Mouse (Mus musculus): ENCODE data around the gene Myo1h. TPM values are rescaled to one million over a fixed set of nuclear protein-coding genes. Genes with fewer than 3 reads are reported as not detected.

The Myo1h gene
- polyA plus RNA-seq, 1 experiment from 2014 or later: 1.1 TPM

GRCm38 (mm10) chr5:114370371-114370776 lies 81.4 kb downstream of the Myo1h start:
- 75% methylated on average over 9 of the region's 9 CpGs for WGBS
- no peak overlapping the region for H3K9ac ChIP-seq
- no peaks in the 10 kb centered on the region for H3K9me3 ChIP-seq
- no peaks in the 10 kb centered on the region for H3K27me3 ChIP-seq (replicated peaks)
- no peak overlapping the region for H3K4me2 ChIP-seq
- no peak for ATAC-seq (replicated peaks)
- H3K4me3 ChIP-seq: no peak overlapping the region
- H3K27ac ChIP-seq: peak overlapping the region; percentile 54; the same call in 1 of the 2 replicates
- H3K36me3 ChIP-seq (replicated peaks): peaks cover 52% of the 10 kb centered on the region
- H3K4me1 ChIP-seq: peaks cover 15% of the 10 kb centered on the region

GRCm38 (mm10) chr5:114371331-114371730 lies 82.4 kb downstream of the Myo1h start:
- WGBS: 89% methylated on average over 3 of the region's 3 CpGs
- H3K27me3 ChIP-seq (replicated peaks): no peaks in the 10 kb centered on the region
- no peak overlapping the region for H3K4me2 ChIP-seq
- H3K36me3 ChIP-seq (replicated peaks): peaks cover 44% of the 10 kb centered on the region
- H3K4me1 ChIP-seq: peaks cover 16% of the 10 kb centered on the region
- no peaks in the 10 kb centered on the region for H3K9me3 ChIP-seq
- no peak overlapping the region for H3K9ac ChIP-seq
- no peak overlapping the region for H3K27ac ChIP-seq
- no peak overlapping the region for H3K4me3 ChIP-seq
- no peak for ATAC-seq (replicated peaks)

- WGBS: 81% methylated on average over 25 of the region's 25 CpGs
- H3K27ac ChIP-seq: no peak overlapping the region
- no peak for ATAC-seq (replicated peaks)
- no peak overlapping the region for H3K9ac ChIP-seq
- H3K4me1 ChIP-seq: peaks cover 18% of the 10 kb centered on the region
- no peaks in the 10 kb centered on the region for H3K27me3 ChIP-seq (replicated peaks)
- no peak overlapping the region for H3K4me3 ChIP-seq
- H3K36me3 ChIP-seq (replicated peaks): peaks cover 38% of the 10 kb centered on the region
- no peak overlapping the region for H3K4me2 ChIP-seq
- no peaks in the 10 kb centered on the region for H3K9me3 ChIP-seq
These were observed 82.9 kb downstream of the Myo1h start for GRCm38 (mm10) chr5:114371731-114372473.

- peaks cover 36% of the 10 kb centered on the region for H3K36me3 ChIP-seq (replicated peaks)
- 41% methylated on average over 11 of the region's 11 CpGs for WGBS
These were observed 83.6 kb downstream of the Myo1h start for GRCm38 (mm10) chr5:114372565-114372964.

GRCm38 (mm10) chr5:114373174-114373573 lies 84.2 kb downstream of the Myo1h start:
- Histone ChIP-seq H3K27me3 (replicated peaks) (no peaks in the 10 kb centered on the region), H3K27ac (no peak overlapping the region), H3K36me3 (replicated peaks) (peaks cover 32% of the 10 kb centered on the region), H3K4me3 (no peak overlapping the region), H3K4me2 (no peak overlapping the region), H3K9ac (no peak overlapping the region), H3K9me3 (no peaks in the 10 kb centered on the region), H3K4me1 (peaks cover 31% of the 10 kb centered on the region)
- ATAC-seq (replicated peaks): no peak
- WGBS: 74% methylated on average over 11 of the region's 11 CpGs

More at GRCm38 (mm10) chr5:114372565-114372964, 83.6 kb downstream of the Myo1h start:
- peaks cover 25% of the 10 kb centered on the region for H3K4me1 ChIP-seq
- no peak overlapping the region for H3K4me3 ChIP-seq
- H3K9ac ChIP-seq: no peak overlapping the region
- H3K9me3 ChIP-seq: no peaks in the 10 kb centered on the region
- H3K27me3 ChIP-seq (replicated peaks): no peaks in the 10 kb centered on the region
- no peak overlapping the region for H3K27ac ChIP-seq
- ATAC-seq (replicated peaks): no peak
- H3K4me2 ChIP-seq: no peak overlapping the region

- no peak overlapping the region for H3K4me3 ChIP-seq
- 90% methylated on average over 9 of the region's 9 CpGs for WGBS
- H3K9ac ChIP-seq: no peak overlapping the region
- no peaks in the 10 kb centered on the region for H3K9me3 ChIP-seq
- peaks cover 35% of the 10 kb centered on the region for H3K4me1 ChIP-seq
- no peaks in the 10 kb centered on the region for H3K27me3 ChIP-seq (replicated peaks)
- peaks cover 30% of the 10 kb centered on the region for H3K36me3 ChIP-seq (replicated peaks)
- ATAC-seq (replicated peaks): no peak
- H3K27ac ChIP-seq: no peak overlapping the region
- H3K4me2 ChIP-seq: no peak overlapping the region
These were observed 84.6 kb downstream of the Myo1h start for GRCm38 (mm10) chr5:114373581-114373980.

GRCm38 (mm10) chr5:114374409-114375213 lies 85.6 kb downstream of the Myo1h start:
- H3K4me2 ChIP-seq: no peak overlapping the region
- peaks cover 23% of the 10 kb centered on the region for H3K36me3 ChIP-seq (replicated peaks)
- H3K27me3 ChIP-seq (replicated peaks): no peaks in the 10 kb centered on the region
- H3K9me3 ChIP-seq: no peaks in the 10 kb centered on the region
- ATAC-seq (replicated peaks): no peak
- peaks cover 45% of the 10 kb centered on the region for H3K4me1 ChIP-seq
- WGBS: 88% methylated on average over 23 of the region's 23 CpGs
- H3K4me3 ChIP-seq: no peak overlapping the region
- H3K9ac ChIP-seq: no peak overlapping the region
- no peak overlapping the region for H3K27ac ChIP-seq

GRCm38 (mm10) chr5:114378177-114378920 lies 89.4 kb downstream of the Myo1h start:
- Histone ChIP-seq H3K4me1 (peaks cover 55% of the 10 kb centered on the region), H3K9ac (0 out of 2 replicates have a peak overlapping the region, but pooled peaks have one; percentile 93), H3K9me3 (no peaks in the 10 kb centered on the region), H3K4me3 (peak overlapping the region; percentile 94), H3K36me3 (replicated peaks) (peaks cover 16% of the 10 kb centered on the region), H3K4me2 (peak overlapping the region; percentile 90), H3K27me3 (replicated peaks) (no peaks in the 10 kb centered on the region), H3K27ac (no peak overlapping the region)
- ATAC-seq (replicated peaks): no peak
- 76% methylated on average over 10 of the region's 10 CpGs for WGBS

- peaks cover 57% of the 10 kb centered on the region for H3K4me1 ChIP-seq
- WGBS: 21% methylated on average over 6 of the region's 6 CpGs
- no peak overlapping the region for H3K27ac ChIP-seq
- no peaks in the 10 kb centered on the region for H3K27me3 ChIP-seq (replicated peaks)
- peaks cover 10% of the 10 kb centered on the region for H3K36me3 ChIP-seq (replicated peaks)
- no peak for ATAC-seq (replicated peaks)
- H3K4me3 ChIP-seq: peak overlapping the region; percentile 94
- H3K9ac ChIP-seq: peak overlapping the region; percentile 93
- H3K9me3 ChIP-seq: no peaks in the 10 kb centered on the region
- peak overlapping the region; percentile 90 for H3K4me2 ChIP-seq
These were observed 90.0 kb downstream of the Myo1h start for GRCm38 (mm10) chr5:114378936-114379335.

GRCm38 (mm10) chr5:114379763-114380162 lies 90.8 kb downstream of the Myo1h start:
- H3K36me3 ChIP-seq (replicated peaks): peaks cover 1% of the 10 kb centered on the region; the same call in 1 of the 2 replicates
- H3K4me3 ChIP-seq: peak overlapping the region; percentile 94
- H3K4me2 ChIP-seq: peak overlapping the region; percentile 90
- no peaks in the 10 kb centered on the region for H3K9me3 ChIP-seq
- peaks cover 52% of the 10 kb centered on the region for H3K4me1 ChIP-seq
- H3K27ac ChIP-seq: peak overlapping the region; percentile 94
- ATAC-seq (replicated peaks): peak; percentile 21
- H3K9ac ChIP-seq: peak overlapping the region; percentile 93
- WGBS: under 1% methylated on average over 20 of the region's 20 CpGs
- H3K27me3 ChIP-seq (replicated peaks): no peaks in the 10 kb centered on the region

- H3K27me3 ChIP-seq (replicated peaks): no peaks in the 10 kb centered on the region
- peak within 1 kb of the TSS; percentile 93 for H3K9ac ChIP-seq
- peaks cover 52% of the 10 kb centered on the region for H3K4me1 ChIP-seq
- WGBS: under 1% methylated on average over 74 of the region's 74 CpGs
- H3K4me3 ChIP-seq: peak within 1 kb of the TSS; percentile 94
- H3K4me2 ChIP-seq: peak within 1 kb of the TSS; percentile 90
- H3K9me3 ChIP-seq: no peaks in the 10 kb centered on the region
- ATAC-seq (replicated peaks): peak; percentile 95
- H3K27ac ChIP-seq: peak within 1 kb of the TSS; percentile 94
- peaks cover 2% of the 10 kb centered on the region; the same call in 1 of the 2 replicates for H3K36me3 ChIP-seq (replicated peaks)
These were observed 91.4 kb downstream of the Myo1h start, which contains the start of the genes Kctd10 and Ube3b for GRCm38 (mm10) chr5:114380209-114381012. TSS of gene Kctd10 (minus strand) at chr5:114380508. TSS of gene Ube3b (plus strand) at chr5:114380607.
